Mouse (Mus musculus) midbrain, embryonic 14.5 days (tissue): Measurements from ENCODE around the gene Slc39a12. TPM values are rescaled to one million over a fixed set of nuclear protein-coding genes. Genes with fewer than 3 reads are reported as not detected.

ENCODE experiments used
- ATAC-seq: fragments of 200-750 bp; cut with Nextera tagmentation; 2 replicates; pipeline ENCODE4 v1.8.0; 2017; ENCODE audit warnings: moderate number of reproducible peaks, moderate library complexity; ENCODE audit not compliant: low FRiP score, low TSS enrichment
- DNase-seq: peaks from one replicate; pipeline ENCODE4 v3.0.0-alpha.2; 2015
- H3K27ac ChIP-seq: fragments of 300-500 bp; sonication (generic); replicated peaks from 2 replicates; pipeline ENCODE4 v1.5.1; 2014; ENCODE audit warnings: mild to moderate bottlenecking, low read depth, low read length, moderate library complexity
- H3K27me3 ChIP-seq: fragments of 300-500 bp; sonication (generic); 2 replicates; pipeline ENCODE4 v1.6.1; 2014; ENCODE audit warnings: low read length, control low read depth, mixed read lengths; ENCODE audit not compliant: control insufficient read depth, insufficient read depth
- H3K36me3 ChIP-seq: fragments of 300-500 bp; sonication (generic); 2 replicates; pipeline ENCODE4 v1.6.1; 2014; ENCODE audit warnings: low read length, control low read depth; ENCODE audit not compliant: control insufficient read depth, insufficient read depth
- H3K4me1 ChIP-seq: fragments of 300-500 bp; sonication (generic); 2 replicates; pipeline ENCODE4 v1.6.1; 2014; ENCODE audit warnings: mild to moderate bottlenecking, antibody characterized with exemption, low read length, control low read depth; ENCODE audit not compliant: control insufficient read depth, insufficient read depth
- H3K4me2 ChIP-seq: fragments of 300-500 bp; sonication (generic); 2 replicates; pipeline ENCODE4 v1.6.1; 2014; ENCODE audit warnings: mild to moderate bottlenecking, low read length, moderate library complexity
- H3K4me3 ChIP-seq: fragments of 300-500 bp; sonication (generic); replicated peaks from 2 replicates; pipeline ENCODE4 v1.5.1; 2014; ENCODE audit warnings: low read depth, low read length
- H3K9ac ChIP-seq: fragments of 300-500 bp; sonication (generic); replicated peaks from 2 replicates; pipeline ENCODE4 v1.6.1; 2014; ENCODE audit warnings: mild to moderate bottlenecking, low read length, moderate library complexity
- H3K9me3 ChIP-seq: fragments of 300-500 bp; sonication (generic); 2 replicates; pipeline ENCODE4 v1.6.1; 2016; ENCODE audit warnings: low read length, control low read depth, mixed read lengths; ENCODE audit not compliant: control insufficient read depth
- WGBS: fragments of 180-500 bp; shearing (Covaris S2); extraction: QIAGEN DNeasy Blood & Tissue Kit; methylation state at CpG from one replicate; pipeline ENCODE4 v1.1.7; 2014; 5-methylcytosine and 5-hydroxymethylcytosine counted together
- polyA plus RNA-seq: library from polyadenylated mRNA; unstranded; fragments of >200 nt; fragmentation: Nextera tagmentation; extraction: Ambion mirVana; gene quantifications from 2 replicates; pipeline ENCODE4 v1.2.1, GENCODE M21; 2014

The Slc39a12 gene
- polyA plus RNA-seq, 1 experiment from 2014 or later, result 2.8 TPM

GRCm38 (mm10) chr2:14543355-14543754 is 155.2 kb downstream of the Slc39a12 start:
- Histone ChIP-seq H3K9ac (no peak overlapping the region), H3K27ac (no peak overlapping the region), H3K36me3 (no peaks in the 10 kb centered on the region), H3K4me3 (no peak overlapping the region), H3K4me2 (no peak overlapping the region), H3K4me1 (no peaks in the 10 kb centered on the region), H3K27me3 (no peaks in the 10 kb centered on the region; the same call in 1 of the 2 replicates), H3K9me3 (no peaks in the 10 kb centered on the region)
- DNase-seq (peak; percentile 35), ATAC-seq (no peak)
- 69% methylated on average over 3 of the region's 3 CpGs for WGBS

DNA sequence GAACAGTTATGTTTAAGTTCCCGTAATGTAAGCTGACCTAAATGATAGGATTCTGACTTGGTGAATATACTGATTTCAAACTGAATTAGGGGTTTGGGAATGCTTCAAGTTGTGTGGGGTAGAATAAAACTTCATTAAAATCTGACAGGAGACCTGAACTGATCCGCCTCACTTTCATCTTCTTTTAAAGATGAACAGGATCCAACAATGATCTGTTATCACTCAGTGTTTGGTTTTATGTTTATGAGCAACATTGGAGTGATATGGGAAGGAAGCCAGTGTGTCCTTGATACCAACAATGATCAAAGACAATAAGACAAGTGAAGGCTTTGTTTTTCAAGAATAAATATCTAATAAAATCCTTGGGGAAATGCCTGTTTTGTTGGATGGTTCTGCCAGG is 155.7 kb downstream of the Slc39a12 start:
- 86% methylated on average over 2 of the region's 2 CpGs for WGBS
- no peaks in the 10 kb centered on the region for H3K4me1 ChIP-seq
- no peak overlapping the region for H3K27ac ChIP-seq
- DNase-seq, result no peak
- H3K27me3 ChIP-seq, result no peaks in the 10 kb centered on the region; the same call in 1 of the 2 replicates
- no peak overlapping the region for H3K9ac ChIP-seq
- H3K36me3 ChIP-seq, result no peaks in the 10 kb centered on the region
- H3K4me2 ChIP-seq, result no peak overlapping the region
- H3K9me3 ChIP-seq, result no peaks in the 10 kb centered on the region
- ATAC-seq, result no peak
- H3K4me3 ChIP-seq, result no peak overlapping the region

Other genes starting within 250 kb of the Slc39a12 start
- gene Tmem236, start 213.8 kb upstream of the Slc39a12 start, polyA plus RNA-seq, result 0.08 and 0.18 TPM in 2 replicates
- 0.15 and 6.8 TPM in 2 replicates for gene Mrc1, start 158.9 kb upstream of the Slc39a12 start, polyA plus RNA-seq
- gene Cacnb2, start 214.8 kb downstream of the Slc39a12 start, polyA plus RNA-seq, result 5.9 and 9.3 TPM in 2 replicates